Mouse (Mus musculus) kidney, adult 11 months (tissue): ENCODE data around the gene Mrpl38.
"Not testable (repeated sequence)": the region's sequence is repeated elsewhere in the genome, so short reads cannot be mapped to it uniquely, and the experiment has no call there.

Experiments
- DNase-seq: peaks from one replicate; pipeline ENCODE4 v3.0.0; 2022

Gene Mrpl38

DNA sequence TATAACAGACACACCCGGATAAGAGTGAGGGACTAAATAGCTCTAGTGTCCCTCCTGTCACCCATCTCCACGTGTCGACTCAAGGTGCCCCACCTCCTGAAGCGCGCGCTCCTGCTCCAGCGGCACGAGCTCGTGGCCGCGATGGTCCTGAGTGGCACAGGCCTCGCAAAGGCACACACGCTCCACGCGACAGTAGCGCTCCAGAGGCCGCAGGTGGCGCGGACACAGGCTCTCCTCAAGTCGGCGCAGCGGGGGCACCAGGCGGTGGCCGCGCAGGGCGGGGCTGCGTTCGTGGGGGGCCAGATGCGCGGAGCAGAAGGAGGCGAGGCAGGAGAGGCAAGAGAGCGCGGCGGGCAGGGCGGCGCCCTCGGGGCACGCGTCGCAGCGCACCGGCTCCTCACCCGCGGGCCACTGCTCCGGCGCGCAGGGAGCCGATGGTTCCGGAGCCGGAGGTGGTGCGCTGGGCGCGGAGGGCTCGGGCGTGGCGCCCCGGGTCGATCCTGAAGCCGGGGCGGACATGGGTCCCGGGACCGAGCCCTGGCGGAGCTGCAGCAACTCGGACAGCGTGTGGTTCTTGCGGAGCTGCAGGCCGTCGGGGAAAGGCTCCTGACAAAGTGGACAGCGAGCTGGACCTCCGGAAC is 29.1 kb downstream of the Mrpl38 start:
- peak; percentile 54 for DNase-seq

DNA sequence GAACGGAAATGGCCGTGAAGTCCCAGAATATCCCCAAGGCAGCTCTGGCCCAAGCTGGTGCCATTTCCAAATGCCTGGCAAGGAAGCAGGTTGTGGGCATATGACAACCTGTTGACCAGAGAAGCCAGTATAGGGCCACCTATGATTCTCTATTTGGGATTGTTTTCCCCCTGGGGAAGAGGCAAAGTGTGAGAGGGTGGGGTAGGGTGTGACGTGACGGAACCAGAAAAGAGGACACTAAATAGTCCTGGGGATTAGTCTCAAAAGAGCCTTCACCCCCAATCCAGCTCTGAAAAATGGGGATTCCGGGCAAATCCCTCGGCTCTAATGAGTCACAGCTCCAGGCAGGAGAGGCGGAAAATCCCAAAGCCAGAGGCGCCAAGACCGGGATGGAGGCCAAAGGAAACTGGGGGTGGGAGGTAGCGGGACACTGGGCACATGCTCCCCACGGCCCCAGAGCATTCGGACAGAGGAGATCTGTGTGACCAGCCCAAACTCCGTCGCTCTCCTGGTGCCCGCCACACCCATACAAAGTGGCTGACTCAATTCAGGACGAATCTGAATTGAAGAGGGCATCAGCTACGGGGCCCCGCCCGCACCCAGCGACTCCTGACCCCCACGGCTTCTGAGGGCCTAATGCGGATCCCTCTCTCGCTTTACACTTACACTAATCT is 30.1 kb downstream of the Mrpl38 start:
- peak; percentile 65 for DNase-seq

DNA sequence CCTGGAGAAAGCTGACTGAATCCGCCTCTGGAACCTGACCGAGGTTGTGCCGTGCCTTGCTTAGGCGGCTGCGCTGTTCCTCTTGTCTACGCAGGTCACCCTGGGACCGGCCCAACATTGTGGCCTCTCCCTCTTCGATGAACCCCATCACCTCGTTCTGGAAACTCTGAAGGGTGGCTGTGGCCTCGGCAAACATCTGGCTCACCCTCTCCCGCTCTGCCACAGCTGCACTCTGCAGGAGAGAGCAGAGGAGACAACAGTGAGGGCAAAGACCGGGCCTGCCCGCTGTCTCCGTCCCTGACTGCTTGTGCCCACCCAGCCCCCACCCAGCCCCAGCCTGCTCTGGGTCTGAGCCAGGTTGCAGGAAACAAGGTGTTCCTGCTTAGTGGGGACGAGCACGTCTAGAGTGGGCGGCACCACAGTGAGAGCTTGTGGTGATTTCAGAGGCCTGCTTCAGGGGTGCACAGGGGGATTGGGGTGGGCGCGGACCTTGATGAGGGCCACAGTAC is 30.8 kb downstream of the Mrpl38 start:
- peak; percentile 59 for DNase-seq

DNA sequence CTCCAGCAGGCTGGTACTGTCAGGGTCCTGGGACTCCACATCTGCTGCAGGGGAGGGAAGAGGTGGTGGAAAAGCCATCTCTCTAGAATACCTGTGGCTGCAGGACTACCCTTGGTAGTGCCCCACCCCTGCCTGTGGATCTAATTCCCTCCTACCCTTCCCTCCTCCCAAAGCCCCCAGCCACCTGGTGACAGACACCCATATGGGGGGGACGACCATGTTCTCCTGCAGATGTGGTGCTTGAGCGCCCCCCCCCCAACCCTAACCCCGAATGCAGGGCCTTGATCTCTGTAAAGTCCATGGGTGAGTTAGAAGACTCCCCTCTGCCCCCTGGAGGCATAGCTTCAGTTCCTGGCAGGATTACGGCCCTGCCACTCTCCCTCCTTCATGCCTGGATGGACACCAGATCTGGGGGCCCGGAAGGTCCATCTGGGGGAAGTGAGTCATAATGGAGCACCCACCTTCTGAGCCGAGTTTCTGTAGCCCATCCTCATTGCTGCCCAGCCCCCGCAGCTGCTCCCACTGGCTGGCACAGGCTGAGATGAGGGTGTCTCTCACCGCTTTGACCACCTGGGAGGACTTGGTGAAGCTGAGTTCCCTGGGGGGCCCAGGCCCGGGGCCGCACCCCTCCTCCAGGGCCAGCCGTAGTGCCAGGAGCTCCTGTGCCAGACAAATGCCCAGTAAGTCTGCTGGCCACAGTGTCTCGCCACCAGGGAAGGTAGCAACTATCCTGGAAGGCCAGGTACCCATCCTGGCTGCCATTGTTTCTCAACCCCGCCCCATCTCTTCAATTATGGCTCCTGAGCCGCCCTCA is 31.5 kb downstream of the Mrpl38 start:
- DNase-seq, result peak; percentile 42

DNA sequence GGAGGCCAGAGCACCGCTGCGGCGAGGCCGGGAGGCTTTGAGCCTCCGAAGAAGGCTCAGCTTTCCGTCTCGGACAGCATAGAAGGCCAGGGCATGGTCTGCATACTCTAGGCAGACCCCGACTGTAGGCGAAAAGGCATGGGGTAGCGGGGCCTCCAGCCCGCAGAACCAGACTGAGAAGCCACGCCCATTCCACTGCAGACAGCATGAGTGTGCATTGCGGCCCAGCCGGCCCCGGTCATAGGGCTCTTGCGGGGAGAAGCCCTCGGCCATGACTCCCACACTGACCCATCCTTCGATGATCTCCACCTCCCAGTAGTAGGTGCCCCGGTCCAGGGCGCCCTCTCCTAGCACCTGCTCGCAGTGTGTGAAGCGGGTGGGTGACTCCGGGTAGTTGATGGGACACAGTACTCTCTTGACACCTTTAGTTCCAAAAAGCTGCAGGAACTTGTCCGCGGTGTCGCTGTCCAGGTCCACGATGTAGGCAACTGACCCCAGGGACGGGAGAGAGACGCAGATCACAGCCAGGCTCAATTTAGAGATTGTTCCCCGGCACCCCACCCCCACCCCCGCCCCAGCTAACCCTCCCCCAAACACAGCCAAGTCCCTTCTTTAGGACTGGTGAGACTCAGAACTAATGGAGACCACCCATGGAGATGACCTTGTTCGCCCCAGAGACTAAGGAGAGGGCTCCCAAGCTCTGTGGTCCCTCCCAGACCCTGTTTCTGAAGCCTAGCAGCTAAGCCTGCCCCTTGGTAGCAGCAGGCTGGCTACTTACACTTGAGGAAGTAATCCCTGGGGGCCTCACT is 32.3 kb downstream of the Mrpl38 start:
- no peak for DNase-seq

DNA sequence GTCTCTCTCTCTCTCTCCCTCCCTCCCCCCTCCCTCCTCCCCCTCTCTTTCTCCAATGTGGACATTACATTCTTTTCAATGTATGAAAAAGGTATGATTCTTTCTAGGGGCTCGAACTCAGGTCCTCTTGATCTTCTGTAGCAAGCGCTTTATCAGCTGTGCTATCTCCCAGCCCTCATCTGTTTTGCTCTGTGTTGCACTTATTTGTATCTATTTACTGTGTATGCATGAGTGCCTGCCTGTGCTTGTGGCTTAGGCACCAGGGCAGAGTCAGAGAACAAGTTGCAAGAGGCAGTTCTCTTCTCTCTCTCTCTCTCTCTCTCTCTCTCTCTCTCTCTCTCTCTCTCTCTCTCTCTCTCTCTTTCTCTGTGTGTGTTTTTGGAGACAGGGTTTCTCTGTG is 33.6 kb downstream of the Mrpl38 start:
- DNase-seq, result no peak

DNA sequence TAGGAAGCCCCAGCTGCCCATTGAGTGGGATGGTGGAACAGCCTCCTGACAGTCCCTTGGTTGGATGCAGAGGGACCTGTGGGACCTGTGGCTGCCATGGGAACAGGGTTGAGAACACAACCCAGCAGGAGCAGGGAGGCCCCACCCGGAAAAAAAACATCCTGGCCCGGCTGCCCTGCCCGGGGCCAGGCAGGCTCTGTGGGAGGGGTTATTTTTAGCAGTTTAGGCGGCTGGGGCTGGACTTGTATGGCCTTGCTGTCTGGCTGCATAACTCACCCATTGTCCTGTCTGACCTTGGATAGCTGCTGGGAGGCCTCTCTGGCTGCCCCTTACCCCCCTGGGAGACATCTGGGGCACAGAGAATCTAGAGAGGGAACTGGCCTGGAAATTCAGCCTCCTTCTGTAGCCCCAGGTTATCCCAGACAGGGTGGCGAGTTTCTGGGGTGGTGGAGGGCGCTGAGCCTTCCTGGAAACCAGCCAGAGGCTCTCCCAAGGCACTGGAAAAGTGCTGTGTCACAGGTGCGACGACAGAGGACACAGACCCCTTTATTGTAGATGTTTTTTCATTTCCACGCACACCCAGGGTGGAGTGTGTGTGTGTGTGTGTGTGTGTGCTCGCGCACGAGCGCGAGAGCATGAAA is 34.5 kb downstream of the Mrpl38 start:
- DNase-seq, result peak; percentile 92

DNA sequence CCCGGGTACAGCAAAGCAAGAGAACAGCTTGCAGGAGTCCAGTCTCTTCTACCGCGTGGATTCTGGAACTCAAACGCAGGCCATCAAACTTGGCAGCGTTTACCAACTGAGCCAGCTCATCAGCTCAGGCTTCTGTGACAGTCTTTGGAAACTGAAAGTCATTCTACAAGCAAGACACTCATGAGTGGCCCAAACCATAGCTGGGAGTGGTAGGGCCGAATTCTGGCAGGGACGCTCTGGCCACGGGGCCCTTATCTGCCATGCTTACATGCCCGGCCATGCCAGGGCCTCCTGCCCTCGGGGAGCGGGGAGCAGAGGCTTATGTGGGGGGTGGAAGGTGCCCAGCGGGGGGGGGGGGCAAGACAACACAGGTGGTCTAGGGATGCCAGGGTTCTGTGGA is 35.1 kb downstream of the Mrpl38 start:
- peak; percentile 45 for DNase-seq

DNA sequence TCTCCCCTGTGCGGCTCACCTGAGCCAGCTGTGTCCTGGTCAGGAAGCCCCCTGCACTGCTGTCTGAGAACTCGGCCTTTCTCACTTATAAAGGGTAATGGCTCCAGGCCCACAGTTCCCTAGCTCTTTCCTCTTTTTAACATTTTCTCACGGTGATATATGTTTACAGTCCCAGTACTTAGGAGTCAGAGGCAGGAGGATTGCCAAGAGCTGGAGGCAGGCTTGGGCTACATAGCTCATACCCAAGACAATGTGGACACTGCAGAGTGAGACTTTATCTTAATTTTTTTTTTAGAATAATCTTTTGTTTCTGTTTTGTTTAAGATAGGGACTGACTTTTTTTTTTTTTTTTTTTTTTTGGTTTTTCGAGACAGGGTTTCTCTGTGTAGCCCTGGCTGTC is 36.2 kb downstream of the Mrpl38 start:
- no peak for DNase-seq

DNA sequence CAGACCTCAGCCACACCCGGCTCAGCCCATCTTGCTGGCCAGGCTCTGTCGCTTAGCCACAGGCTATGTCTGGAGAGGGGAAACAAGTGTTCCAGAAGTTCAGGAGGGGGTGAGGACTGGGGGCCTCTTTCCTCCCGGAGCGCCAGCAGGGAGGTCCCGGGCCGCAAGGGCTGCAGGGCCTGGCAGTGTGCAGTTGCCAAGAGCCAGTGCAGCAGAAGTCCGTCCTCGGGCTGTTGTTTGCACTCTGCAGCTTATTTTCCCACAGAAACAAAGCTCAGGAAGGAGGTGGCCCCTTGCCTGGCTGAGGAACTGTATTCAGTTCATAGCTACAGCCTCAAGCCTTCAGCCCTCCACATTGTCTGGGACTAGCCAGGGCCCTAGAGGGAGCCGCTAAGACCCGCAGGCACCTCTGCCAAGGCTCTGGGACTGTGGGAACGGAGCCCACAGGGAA is 36.7 kb downstream of the Mrpl38 start:
- peak; percentile 57 for DNase-seq

DNA sequence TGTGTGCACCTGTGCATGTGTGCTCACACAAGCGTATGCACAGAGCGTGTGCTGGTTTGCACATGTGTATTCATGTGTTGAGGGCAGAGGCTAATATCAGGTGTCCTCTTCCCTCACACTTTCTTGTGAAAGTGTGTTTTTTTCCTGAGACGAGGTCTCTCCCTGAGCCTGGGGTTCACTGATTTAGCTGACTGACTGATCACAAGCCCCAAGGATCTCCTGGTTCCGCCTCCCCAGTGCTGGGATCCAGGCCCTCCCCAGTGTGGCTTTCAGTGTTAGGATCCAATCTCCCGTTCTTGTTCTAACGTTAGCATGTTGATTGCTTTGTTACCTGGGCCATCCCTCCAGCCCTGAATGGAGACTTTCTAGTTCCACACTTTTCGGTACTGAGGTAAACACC is 37.8 kb downstream of the Mrpl38 start:
- DNase-seq, result no peak

DNA sequence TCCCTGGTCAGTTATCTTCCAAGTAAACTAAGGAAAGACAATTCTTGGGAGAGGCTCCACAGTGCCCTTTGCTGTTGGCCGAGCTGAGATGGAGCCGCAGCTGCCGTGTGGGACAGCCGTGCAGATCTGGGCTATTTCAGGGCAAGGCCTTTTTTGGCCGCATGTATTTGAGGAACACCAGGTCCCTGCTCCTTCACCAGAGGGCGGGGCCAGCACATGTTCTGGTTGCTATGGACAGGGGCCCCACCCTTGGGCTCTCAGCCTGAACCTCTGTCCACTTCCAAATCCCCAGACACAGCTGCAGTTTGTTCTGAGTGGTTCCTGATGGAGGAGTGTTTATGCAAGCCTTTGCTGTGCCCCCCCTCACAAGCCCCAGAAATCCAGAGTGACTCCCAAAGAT is 38.3 kb downstream of the Mrpl38 start:
- peak; percentile 75 for DNase-seq

DNA sequence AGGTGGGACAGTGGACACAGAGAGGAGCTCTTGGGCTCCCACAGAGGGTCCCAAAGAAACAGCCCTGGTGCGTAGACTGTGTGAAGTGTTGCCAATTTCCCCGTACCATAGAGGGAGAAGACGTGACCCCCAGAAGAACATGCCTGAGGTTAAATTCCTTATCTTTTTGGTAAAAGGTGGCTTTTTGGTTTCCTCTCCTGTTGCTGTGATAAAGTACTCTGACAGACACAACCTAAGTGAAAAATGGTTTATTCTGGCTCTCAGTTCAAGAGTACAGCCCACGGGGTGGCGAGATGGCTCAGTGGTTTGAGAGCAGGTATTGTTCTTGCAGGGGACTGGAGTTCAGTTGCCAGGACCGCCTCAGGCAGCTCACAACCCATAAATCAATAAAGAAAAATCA is 39.2 kb downstream of the Mrpl38 start:
- no peak for DNase-seq

DNA sequence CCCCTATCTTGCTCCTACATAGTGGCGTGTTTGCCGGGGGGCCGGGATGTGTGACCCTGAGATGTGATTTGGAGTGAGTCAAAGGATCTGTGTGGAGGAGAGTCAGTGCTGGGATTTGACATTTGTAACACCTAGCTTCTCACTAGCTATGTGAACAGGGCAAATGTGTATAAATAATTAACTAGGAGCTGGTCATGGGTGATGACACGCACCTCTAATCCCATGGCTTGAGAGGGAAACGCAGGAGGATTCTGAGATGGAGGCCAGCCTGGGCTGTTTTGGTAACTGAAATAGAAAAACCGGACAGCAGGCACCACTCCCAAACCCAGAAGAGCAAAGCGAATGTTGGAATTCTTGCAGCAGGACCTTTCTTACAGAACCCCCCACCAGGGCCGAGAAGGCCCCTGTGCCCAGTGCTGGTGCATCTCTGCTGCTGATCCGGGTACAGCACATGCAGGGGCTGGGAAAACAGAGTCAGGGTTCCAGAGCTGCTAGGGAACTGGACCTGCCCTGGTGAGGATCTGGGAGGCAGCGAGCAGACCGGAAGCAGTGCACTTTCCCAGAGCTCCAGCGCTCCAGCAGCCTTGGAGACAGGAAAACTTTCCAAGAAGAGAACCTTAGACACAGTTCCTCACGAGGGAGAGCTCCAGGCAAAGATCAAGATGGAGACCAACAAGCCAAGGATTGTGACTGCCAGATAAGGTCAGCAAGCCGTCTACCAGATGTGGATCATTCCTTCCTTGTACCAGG is 39.8 kb downstream of the Mrpl38 start:
- peak; percentile 79 for DNase-seq

DNA sequence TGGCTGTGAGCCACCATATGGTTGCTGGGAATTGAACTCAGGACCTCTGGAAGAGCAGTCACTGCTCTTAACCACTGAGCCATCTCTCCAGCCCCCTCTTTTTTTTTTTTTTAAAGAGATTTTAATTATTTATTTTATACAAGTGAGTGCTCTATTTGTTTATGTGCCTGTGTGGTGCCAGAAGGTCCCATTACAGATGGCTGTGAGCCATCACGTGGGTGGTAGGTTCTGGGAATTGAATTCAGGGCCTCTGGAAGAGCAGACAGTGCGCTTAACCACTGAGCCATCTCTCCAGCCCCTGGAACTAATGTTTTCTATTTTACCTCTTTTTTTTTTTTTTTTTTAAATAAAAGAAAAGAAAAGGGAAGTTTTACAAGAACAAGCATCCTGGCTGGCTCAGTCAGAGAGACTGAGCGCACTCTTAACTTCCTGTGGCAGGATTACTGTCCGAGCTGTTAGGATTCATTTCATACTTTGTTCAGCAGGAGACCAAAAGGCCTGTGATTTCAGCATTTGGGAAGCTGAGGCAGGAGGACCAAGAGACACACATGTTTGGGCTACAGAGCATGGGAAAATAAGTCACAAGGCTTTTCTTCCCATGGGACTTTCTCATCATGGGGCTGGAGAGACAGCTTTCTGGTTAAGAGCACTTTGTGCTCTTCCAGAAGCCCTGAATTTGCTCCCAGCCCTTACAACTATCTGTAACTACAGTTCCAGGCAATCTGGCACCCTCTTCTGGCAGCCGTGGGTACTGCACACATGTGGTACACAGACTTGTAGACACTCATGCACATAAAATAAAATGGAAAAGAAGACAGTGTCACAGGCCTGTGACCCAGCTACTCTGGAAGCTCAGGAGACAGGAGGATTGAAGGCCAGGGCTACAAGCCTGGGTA is 42.2 kb downstream of the Mrpl38 start:
- DNase-seq, result no peak

DNA sequence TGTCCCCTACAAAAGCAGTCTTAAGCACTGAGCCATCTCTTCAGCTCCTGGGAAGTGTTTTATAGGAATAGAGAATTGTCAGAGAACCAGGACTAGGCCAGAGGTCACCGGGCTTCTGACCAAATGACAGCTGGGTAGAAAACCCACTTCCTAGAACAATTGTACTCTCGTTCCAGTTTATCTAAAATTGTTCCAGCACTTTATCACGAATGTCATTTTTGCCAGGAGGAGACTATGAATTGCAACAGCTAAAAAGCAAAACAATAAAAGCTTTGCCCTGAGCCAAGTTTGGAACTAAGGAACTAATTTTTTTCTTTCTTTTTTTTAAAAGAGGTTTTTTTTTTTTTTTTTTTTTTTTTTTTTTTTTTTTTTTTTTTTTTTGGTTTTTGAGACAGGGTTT is 43.1 kb downstream of the Mrpl38 start:
- DNase-seq, result peak; percentile 78

DNA sequence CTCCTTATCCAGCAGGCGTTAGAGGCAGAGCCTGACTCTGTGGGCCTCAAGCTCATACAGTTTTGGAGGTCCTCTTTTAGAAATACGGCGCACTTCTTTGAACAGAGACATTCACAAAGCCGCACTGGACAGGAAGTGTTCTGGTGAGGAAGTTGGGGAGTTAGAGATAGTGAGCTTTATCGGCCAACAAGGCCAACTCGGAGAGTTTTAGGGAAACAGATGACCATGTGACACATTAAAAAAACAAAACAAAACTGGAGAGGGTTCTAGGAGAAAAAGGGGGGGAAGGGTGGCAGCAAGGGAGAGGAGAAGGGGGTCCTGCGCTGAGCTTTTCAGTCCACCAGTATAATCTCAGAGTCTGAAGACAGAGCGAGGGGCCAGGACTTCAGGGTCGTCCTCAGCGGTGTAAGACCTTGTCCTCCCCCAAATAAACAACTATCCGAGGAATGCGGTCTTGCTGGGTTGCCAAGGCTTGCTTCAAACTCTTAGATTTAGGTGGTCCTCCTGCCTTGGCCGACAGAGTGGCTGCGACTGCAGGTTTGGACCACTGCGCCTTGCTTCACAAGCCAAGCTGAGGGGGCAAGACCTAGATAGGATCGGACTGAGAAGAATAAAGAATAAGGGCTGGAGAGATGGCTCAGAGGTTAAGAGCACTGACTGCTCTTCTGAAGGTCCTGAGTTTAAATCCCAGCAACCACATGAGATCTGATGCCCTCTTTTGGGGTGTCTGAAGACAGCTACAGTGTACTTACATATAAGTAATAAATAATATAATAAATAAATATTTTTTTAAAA is 44.7 kb downstream of the Mrpl38 start:
- no peak for DNase-seq

DNA sequence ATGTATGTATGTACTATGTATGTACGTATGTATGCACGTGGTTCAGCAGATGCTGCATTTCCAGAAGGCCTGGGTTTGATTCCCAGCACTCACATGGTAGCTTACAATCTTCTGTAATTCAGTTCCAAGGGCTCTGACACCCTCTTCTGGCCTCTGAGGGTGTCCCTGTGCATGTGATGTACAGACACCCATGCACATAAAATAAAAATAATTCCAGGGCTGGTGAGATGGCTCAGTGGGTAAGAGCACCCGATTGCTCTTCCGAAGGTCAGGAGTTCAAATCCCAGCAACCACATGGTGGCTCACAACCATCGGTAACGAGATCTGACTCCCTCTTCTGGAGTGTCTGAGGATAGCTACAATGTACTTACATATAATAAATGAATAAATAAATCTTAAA is 45.7 kb downstream of the Mrpl38 start:
- DNase-seq, result not testable (repeated sequence)

DNA sequence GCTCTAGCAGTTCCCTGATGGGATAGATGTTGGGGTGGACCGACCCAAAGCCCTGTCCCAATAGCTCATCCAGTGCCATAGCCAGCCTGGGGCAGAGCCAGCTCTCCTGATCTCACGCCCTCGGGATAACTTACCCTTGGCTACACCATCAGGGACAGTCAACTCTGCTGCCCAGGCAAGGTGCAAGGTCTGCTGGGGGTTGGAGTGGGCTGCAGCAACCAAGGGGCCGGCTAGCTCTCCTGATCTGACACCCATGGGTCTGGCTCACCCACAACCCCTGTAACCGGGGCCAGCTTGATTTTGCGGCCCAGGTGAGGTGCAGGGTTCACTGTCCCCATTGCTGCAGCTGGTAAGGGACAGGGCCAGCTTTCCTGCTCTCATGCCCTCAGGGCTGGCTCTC is 47.1 kb downstream of the Mrpl38 start:
- DNase-seq, result no peak

DNA sequence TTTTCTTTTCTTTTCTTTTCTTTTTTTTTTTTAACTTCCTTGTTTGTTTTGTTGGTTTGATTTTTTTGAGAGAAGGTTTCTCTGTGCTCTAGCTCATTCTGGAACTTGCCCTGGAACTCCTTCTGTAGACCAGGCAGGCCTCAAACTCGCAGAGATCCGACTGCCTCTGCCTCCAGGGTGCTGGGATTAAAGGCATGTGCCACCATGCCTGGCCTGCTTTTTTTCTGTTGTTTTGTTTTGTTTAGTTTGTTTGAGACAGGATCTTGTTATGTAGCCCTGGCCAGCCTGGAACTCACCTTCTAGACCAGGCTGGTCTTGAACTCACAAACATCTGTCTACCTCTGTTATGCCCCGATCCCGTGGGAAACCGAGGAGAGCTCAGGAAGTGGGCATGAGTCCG is 49.1 kb downstream of the Mrpl38 start:
- DNase-seq, result no peak
